Mouse (Mus musculus): ENCODE data around the gene Cdc73.
"Not testable (repeated sequence)": the region's sequence is repeated elsewhere in the genome, so short reads cannot be mapped to it uniquely, and the experiment has no call there.

Cdc73 gene

DNA sequence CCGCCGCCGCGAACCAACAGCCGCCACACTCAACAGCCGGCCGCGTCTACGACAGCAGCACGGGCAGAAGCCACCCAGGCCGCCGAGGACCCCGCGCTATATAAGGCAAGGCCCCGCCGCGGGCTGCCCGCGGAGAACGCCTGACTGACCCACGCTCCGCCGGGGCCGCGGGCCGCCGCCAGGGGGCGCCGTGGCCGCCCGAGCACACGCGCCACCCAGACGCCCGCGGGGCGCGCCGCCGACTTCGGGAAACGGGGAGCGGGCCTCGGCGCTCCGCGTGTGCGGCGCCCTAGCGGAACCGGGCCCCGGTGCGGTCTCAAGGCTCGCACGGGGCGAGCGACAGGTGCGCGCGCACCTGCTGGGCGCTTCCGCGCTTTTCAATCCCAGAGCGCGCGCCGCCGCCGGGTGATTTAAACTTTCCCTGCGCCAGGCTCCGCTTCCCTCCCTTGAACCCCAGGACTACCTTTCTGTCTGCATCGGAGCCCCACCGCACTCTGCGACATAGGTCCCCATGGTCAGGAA is at the start of gene Cdc73:
Gene Cdc73, minus strand, starts transcription at position 153 of the 522 bp plus-strand sequence.
- in situ Hi-C loops (cut with MboI, MseI): loop anchor here (5.0 to 10.0 kb wide), 2 partner anchors 34 to 302 kb away; partner anchors contain the start of gene Rgs2 (in 1 of the 2)

DNA sequence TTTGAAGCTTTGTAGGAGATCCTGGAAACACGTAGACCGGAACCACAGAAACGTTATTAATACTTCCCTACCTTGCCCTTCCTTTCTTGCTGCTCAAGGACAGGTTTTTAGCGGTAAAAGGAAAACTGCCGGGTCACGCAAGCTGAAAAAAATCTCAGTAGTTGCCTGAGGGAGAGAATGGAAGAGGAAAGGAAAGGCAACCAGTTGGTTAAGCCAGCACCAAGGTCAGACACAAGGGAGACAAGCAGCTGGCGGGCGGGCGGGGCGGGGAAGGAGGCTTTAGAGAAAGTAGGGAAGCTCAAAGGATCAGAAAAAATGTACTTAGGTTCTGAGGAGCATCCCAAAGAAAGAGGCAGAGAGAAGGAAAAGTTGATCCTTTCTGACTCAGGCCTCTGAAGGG is 43.2 kb upstream of the Cdc73 start:
- in situ Hi-C loops (cut with MboI, MseI): loop anchor here in 1 of 2 experiments (10.0 kb wide), 1 partner anchor 1589 kb away; no protein-coding TSS in a partner anchor

DNA sequence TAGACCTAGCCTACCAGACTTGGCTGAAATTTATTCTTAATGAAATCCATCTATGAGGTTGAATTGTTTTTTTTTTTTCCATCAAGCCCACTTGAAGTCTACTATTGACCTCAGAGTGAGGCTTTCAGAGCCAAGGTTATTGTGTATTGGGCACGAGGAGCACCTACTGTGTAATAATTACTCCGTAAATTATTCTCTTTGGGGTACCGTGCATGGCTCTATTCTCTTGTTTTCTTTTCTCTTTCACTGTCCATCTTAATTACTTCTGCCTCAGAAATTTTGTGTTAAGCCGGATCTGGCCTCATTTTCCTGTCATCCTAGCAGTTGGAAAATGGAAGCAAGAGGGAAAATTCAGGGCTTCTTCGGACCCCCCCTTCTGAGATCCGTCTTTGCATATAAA is 39.5 kb upstream of the Cdc73 start:
- in situ Hi-C loops (cut with MboI, MseI): loop anchor here in 1 of 2 experiments (10.0 kb wide), 1 partner anchor 1593 kb away; no protein-coding TSS in a partner anchor

DNA sequence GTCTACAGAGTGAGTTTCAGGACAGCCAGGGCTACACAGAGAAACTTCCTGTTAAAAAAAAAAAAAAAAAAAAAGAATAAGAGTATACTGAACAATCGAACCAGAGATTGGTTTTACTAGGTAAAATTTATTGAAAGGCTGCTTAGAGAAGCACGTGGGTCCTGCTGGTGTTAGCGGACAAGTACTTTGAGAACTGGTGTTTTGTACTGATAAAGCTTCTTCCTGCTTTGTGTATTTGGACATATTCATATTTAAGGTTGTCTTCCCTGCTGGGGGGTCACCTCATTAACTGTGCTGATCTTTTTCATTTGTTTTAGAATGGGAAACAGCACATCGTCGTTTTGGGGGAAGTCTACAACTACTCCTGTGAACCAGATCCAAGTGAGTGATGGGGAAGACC is 38.6 kb upstream of the Cdc73 start:
- in situ Hi-C loops (cut with MboI, MseI): loop anchor here in 1 of 2 experiments (10.0 kb wide), 1 partner anchor 1593 kb away; no protein-coding TSS in a partner anchor

DNA sequence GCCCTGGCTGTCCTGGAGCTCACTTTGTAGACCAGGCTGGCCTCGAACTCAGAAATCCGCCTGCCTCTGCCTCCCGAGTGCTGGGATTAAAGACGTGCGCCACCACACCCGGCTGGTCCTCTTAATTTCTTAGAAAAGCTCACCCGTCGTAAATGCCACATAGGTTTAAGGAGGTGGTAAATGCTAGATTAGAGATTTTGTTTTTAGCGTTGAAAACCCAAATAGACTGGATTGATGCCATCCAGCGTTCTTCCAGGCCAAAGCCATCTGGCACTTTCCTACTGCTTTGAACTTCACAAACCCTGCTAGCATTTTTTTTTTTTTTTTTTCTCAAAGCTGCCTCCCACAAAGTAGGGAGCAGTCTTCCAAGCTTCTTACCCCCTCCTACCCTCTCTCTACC is 37.9 kb upstream of the Cdc73 start:
- in situ Hi-C loops (cut with MboI, MseI): loop anchor here in 1 of 2 experiments (10.0 kb wide), 1 partner anchor 1594 kb away; no protein-coding TSS in a partner anchor

DNA sequence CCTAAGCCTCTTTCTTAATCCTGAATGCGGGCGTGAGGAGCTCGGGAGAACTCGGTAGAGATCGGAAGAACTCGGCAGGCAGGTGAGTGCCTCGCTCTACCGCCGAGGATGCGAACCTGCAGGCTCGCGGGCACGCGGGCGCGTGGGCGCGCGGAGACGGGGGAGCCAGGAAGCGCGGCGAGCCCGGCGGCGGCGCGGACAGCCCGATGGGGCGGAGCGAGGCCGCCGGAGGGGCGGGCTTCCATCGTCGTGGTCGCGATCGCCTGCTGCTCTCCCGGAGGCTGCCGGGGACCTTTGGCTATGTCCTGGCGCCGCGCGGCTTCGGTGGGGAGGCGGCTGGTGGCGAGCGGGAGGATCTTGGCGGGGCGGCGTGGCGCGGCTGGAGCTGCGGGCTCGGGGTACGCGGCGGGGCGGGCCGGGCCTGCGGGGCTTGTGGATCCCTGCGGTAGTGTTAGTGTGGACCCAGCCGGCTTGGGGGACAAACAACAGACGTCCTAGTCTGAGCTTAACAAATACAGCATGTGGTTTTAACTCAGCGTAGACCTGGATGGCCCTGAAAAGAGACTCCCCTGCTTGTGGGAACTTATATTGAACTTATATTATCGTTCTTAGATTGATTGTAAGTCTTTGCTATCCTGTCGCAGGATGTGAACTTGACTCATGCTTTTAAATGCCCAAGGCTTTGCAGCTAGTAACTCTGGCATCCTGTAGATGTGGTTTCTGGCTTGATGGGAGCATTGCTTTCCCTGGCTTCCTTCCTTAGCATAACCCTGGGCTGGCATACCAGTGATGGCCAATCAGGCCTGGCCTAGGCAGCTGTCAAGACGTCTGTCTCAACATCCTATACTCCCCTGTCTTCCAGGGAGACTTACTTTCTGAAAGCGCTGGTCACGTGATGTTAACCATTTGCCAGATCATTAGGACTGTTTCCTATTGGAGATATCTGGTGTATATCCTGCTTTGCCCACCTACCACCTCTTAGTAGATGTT is 37.0 kb upstream of the Cdc73 start:
- in situ Hi-C loops (cut with MboI, MseI): loop anchor here (5.0 to 10.0 kb wide), 3 partner anchors 37 to 1595 kb away; partner anchors contain the start of gene Cdc73 (in 1 of the 2)

DNA sequence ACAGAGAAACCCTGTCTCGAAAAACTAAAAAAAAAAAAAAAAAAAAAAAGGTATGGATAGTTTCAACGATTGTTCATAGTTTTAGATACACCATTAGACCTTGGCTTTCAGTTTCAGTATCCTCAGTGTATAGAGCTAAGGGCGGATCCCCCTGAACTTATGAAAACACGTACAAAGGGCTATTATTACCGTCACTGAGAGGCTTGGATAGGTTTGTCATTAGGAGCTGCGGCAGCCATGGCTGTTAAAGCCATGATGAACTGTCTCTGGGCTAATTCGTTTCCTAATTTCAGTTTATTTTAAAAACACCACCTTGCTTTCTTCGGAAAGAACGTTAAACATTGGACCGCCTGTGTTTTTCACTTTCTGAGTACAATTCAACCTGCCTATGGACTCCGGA is 36.1 kb upstream of the Cdc73 start:
- in situ Hi-C loops (cut with MboI, MseI): loop anchor here (5.0 kb wide), 2 partner anchors 37 to 202 kb away; partner anchors contain the start of gene Cdc73 (in 1 of the 2)

DNA sequence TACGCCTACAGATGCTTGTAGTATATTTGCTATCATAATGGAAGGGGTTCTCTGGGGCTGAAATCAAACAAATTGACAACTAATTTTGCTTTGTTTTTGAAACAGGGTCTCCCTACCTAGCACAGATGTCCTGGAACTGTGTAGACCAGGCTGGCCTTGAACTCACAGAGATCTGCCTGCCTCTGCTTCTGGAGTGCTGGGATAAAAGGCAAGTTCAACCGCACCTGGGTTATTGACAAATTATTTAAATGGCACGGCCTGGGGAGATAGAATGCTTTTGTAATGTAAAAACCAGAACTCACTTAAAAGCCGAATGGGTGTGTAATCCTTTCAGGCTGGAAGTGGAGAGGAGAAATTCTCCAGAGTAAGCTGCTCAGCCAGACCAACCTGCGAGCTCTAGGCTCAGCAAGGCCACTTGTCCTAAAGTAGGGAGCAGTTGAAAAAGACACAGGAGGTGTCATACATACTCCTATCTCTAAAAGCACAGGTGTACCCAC is 31.3 kb upstream of the Cdc73 start:
- in situ Hi-C loops (cut with MboI, MseI): no loop called here

DNA sequence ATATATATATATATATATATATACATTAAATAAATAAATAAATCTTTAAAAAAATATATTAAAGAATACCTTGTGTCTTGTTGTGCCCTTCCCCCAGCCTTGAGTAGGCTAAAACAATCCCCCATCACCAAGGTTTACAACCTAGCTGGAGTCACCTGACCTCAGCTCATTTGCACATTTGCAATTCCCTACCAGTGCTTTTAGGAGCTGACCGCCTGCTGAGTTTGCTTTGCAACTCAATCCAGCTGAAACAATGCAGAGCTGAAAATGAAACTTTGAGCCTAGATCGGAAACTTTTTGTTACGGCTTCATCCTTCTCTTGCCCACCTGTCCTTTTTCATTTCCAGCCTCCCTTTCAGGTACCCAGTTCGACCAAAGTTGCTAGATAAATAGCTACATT is 29.0 kb upstream of the Cdc73 start:
- in situ Hi-C loops (cut with MboI, MseI): no loop called here

DNA sequence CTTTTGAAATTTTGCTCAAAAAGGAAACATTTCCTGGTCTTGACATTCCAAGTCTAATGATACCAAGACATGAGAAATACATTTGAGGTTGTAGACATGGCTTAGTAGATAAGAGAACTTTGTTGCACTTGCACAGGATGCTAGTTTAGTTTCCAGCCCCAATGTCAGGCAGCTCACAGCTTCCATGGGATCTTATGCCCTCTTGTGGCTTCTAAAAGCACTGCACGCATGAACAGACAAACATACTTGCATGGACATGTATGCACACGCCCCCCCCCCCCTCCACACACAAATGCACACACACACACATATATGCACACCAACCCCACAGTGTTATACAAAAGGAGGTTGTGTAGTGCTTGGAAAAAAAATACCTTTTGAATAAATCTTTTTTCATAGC is 28.2 kb upstream of the Cdc73 start:
- in situ Hi-C loops (cut with MboI, MseI): no loop called here

DNA sequence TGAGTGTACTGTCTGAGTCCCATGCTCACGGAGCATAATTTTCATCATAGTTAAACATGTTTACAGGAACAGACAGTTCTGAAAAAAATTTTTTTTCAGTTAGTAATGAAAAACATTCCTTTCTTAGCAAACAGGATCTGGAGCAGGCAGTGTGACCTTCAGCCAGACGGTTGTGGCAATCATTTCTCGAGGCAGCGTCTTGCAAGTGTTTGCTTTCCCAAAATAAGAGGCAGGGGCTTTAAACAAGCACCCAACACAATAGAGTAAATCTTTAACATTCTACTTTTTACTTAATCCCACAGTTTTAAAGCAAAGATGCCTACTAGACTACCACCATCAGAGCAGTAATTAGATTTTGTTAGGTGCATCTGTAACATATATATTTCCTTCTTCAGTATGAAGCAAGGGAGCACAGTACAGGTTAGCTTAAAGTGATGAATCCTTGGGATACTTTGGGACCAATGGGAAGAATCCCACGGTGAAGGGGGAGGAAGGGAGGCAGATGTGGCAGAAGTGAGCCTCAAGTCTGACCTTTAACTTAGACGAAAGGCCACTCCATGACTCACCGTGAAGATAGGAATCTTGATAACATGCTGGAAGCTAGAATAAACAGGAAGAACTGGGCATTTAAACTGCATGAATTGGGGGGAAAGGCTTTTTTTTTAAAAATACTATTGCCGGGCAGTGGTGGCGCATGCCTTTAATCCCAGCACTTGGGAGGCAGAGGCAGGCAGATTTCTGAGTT is 25.2 kb upstream of the Cdc73 start:
- in situ Hi-C loops (cut with MboI, MseI): no loop called here

DNA sequence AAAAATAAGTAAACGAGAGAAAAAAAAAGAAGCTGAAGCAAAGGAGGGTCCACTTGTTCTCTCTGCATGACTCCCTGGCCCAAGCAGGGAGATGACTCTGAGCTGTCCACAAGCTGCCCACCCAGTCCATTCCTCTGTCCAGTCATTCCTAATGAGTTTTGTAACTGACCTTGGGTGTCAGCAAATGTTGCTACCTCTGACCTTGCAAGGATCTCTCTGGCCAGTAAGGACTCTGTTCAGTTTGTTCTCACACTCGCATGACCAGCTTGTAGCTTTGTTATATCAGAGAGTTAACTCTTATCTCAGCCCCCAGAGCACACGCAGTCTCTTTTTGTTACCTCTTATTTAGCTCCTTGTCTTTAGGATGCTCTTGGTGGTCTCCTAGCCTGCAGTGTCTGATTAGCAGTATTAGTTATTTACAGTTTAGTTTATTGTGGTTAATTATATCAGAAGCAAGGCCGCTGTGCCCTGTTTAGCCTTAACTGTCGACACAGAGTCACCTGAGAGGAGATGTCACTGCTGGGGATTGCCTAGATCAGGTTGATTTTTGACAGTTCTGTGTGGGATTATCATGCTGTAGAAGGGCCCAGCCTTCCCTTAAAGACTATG is 21.9 kb upstream of the Cdc73 start:
- in situ Hi-C loops (cut with MboI, MseI): no loop called here

DNA sequence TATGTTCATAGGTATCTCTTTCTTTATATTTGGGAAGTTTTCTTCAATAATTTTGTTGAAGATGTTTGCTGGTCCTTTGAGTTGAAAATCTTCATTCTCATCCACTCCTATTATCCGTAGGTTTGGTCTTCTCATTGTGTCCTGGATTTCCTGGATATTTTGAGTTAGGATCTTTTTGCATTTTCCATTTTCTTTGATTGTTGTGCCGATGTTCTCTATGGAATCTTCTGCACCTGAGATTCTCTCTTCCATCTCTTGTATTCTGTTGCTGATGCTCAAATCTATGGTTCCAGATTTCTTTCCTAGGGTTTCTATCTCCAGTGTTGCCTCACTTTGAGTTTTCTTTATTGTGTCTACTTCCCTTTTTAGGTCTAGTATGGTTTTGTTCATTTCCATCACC is 13.3 kb upstream of the Cdc73 start, which contains the start of gene Glrx2:
Gene Glrx2, plus strand, starts transcription at position 301 of the 400 bp plus-strand sequence.
- in situ Hi-C loops (cut with MboI, MseI): not testable (repeated sequence)

DNA sequence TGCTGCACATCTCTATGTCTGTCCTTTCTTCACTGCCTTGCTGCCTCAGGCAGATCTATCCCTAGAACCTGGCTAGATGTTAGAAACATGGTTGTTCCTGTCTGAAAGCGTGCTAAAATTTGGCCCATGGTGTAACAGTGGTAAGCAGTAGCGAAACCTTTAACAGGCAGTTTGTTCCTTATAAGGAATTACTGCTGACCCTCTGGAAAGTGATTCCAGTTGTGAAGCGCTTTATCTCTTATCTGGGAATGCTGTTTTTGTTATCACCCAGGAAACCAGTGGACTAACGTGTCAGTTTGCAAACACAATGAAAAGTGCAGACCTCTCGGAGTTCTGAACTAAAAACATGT is 7.9 kb upstream of the Cdc73 start:
- in situ Hi-C loops (cut with MboI, MseI): no loop called here

DNA sequence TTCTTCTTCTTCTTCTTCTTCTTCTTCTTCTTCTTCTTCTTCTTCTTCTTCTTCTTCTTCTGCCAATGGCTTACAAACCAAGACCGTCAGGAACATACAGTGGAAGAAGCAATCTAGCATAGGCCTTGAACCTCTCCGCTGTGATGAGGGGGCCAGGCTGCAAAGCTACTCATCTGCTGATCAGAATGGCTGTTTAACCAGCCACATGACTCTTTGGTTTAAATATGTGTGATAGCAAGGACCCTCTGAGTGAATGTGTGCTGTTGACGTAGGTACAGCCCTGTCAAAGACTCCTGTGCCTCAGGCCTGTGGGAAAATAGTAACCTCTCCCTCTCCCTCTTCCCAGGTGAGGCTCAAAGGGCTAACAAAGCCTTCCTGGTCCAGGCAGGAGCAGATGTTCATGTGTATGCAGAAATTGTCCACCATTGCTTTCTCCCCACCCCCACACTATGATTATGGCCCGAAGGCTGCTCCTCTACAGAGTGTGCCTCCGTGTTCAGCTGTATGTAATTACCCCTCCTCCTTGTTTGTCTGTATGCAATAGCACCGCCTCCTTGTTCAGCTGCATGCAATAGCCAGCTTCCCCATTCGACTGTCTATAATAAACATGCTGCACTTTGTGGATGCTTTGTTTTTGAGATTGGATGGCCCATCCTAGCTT is 7.4 kb upstream of the Cdc73 start:
- in situ Hi-C loops (cut with MboI, MseI): loop anchor here in 1 of 2 experiments (5.0 to 10.0 kb wide), 2 partner anchors 62 to 295 kb away; partner anchors contain the start of gene Rgs2

DNA sequence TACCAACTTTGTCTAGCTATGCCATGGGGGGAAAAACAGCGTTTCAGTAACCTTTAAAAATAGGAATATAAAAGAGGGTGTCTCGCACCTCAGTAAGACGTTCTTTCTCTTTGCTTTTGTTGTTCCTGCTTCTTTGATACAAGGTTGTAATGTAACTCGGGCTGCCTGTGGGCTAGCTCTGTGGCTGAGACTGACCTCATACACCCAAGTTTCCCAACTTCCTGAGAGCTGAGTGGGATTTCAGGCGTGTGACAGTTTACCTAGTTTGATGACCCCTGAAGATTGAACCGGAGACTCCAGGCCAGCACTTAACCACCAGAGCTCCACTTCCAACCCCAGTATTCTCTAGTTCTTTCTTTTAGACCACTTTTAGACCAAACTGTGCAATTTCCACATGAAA is 5.7 kb upstream of the Cdc73 start:
- in situ Hi-C loops (cut with MboI, MseI): loop anchor here in 1 of 2 experiments (5.0 to 10.0 kb wide), 2 partner anchors 64 to 296 kb away; partner anchors contain the start of gene Rgs2

DNA sequence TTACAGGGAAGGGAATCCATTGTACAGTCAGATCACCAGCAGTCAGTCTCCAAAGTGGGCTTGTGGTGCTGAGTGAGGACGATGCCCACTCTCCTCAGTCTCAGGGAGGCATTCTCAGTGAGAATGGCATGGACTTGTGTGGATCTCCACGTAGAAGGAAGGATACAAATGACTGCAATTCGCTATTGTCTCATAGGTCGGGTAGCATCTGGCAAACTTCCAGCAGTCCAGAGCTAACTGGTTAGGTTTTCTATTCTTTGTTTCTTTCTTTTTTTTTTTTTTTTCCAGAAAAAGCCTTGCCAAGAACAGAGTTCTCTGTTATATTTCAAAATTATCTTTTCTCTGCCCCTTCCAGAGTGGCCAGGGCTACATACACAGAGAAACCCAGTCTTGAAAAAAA is 4.3 kb upstream of the Cdc73 start:
- in situ Hi-C loops (cut with MboI, MseI): loop anchor here in 1 of 2 experiments (5.0 to 10.0 kb wide), 2 partner anchors 65 to 298 kb away; partner anchors contain the start of gene Rgs2

DNA sequence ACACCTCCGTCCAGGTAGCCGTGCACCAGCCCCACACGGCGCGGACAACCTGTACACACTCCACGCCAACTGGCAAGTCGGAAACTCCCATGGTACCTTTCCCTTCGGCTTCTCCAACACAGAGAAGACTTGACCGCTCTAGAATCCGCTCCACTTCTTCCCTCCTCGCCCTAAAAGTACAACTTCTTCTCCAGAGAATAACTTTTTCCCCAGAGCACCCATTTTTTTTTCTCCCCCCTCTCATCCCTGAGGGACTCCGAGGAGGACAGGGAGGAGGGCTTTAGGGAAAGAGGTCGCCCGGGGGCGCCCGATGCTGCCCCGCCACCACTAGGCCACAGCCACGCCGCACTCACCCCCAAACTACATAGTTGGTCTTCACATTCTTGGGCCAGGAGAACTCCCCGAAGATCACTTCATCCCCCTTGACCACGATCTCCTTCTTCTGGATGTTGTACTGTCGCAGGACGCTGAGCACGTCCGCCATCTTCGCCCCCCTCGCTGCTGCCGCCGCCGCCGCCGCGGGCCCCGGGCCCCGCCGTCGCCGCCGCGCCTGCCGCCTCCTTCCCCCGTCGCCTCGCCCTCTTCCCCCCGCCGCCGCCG is 452 bp downstream of the Cdc73 start:
- in situ Hi-C loops (cut with MboI, MseI): loop anchor here (5.0 to 10.0 kb wide), 2 partner anchors 35 to 303 kb away; partner anchors contain the start of gene Rgs2 (in 1 of the 2)

DNA sequence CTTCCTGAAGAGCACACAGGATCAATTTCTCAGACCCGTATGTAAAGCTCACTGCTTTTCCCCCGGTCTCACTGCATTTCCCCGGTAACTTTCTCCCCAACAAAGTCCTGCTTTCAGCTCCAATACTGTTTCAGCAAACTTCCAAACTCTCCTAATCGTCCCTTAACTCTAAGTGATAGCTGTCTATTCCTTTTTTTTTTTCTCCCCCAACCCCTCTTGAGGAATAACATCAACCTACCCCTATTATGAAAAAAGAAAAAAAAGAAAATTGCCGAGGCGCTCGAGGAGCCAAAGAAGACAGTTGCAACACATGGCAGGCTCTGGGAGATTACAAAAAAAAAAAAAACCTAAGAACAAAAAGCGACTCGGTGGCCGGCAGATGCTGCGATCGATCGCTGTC is 957 bp downstream of the Cdc73 start:
- in situ Hi-C loops (cut with MboI, MseI): loop anchor here (5.0 to 10.0 kb wide), 2 partner anchors 36 to 303 kb away; partner anchors contain the start of gene Rgs2 (in 1 of the 2)

Data from T-helper 17 cell (primary cell).